In genomic region chr11:105911592-105912375, GRCm38 (mm10) we compare ENCODE assay signal across 9 mouse cellular contexts. TPM values are rescaled to one million over a fixed set of nuclear protein-coding genes. Genes with fewer than 3 reads are reported as not detected.
DNase-seq lines count a peak whose midpoint lies in the region; ATAC-seq and TF ChIP-seq lines count a peak whose summit lies in the region.
"Had no signal": no experiment of that assay in that cellular context is flagged by ENCODE, and none has a peak within 500 bp of the region (broad histone marks: within the 10 kb centered on the region; RNA-seq: fewer than 3 reads in every experiment).

No protein-coding gene starts in this region.

- no peak overlapping the region for H3K4me3 ChIP-seq in C2C12 (ENCODE audit: insufficient read depth, poor library complexity, severe bottlenecking)
- H3K4me3 ChIP-seq in lung, adult 2 months (replicated peaks; ENCODE audit: extremely low read depth, low read depth, low read length): no peak overlapping the region
- H3K4me3 ChIP-seq: stomach, embryonic 15.5 days had no signal

- no peaks in the 10 kb centered on the region for H3K79me2 ChIP-seq in C2C12 (ENCODE audit: control insufficient read depth, insufficient read depth)

- H3K4me1 ChIP-seq in lung, adult 2 months (ENCODE audit: control insufficient read depth, insufficient read depth, low read length): no peaks in the 10 kb centered on the region
- H3K4me1 ChIP-seq: stomach, embryonic 15.5 days had no signal

- peak; percentile 19 for TF ChIP-seq CTCF in C2C12 (IDR thresholded peaks at IDR 0.05; ENCODE audit: control insufficient read depth, insufficient read depth, insufficient read length)
- TF ChIP-seq CTCF in lung, adult 2 months (IDR thresholded peaks at IDR 0.05; ENCODE audit: insufficient read depth, low read length): peak; percentile 40; the same call in 1 of the 2 replicates

- no peak for TF ChIP-seq POLR2A in lung, adult 2 months (IDR thresholded peaks at IDR 0.05; ENCODE audit: borderline replicate concordance, extremely low read depth, low read depth, low read length)

- H3ac ChIP-seq in C2C12 (ENCODE audit: control insufficient read depth, insufficient read length, low read depth): no peak overlapping the region

- no peaks in the 10 kb centered on the region for H3K36me3 ChIP-seq in C2C12 (ENCODE audit: control insufficient read depth, insufficient read depth)

- no peaks in the 10 kb centered on the region for H3K79me3 ChIP-seq in C2C12 (ENCODE audit: low read depth)

- 23% methylated on average over 4 of the region's 4 CpGs for WGBS in lung, adult 2 months

- peak; percentile 79 for DNase-seq in ZHBTc4 (ENCODE audit: low read depth, low spot score)
- peak; percentile 86 for DNase-seq in layer of hippocampus, adult 11-12 months (ENCODE audit: low spot score)
- DNase-seq in lung, adult 2 months: peak; percentile 51
- DNase-seq in ovary, adult 18-20 months (ENCODE audit: low spot score): peak; percentile 23
- peak; percentile 42 to 58 for DNase-seq in thymus, postnatal 36 days

- ATAC-seq in common myeloid progenitor, adult 5-6 weeks (replicated peaks; ENCODE audit: low read depth, poor library complexity, severe bottlenecking): peak; percentile 74
- ATAC-seq in granulocyte monocyte progenitor cell, adult 5-6 weeks (replicated peaks; ENCODE audit: poor library complexity, severe bottlenecking): peak; percentile 92

- no peaks in the 10 kb centered on the region for H3K27me3 ChIP-seq in C2C12 (ENCODE audit: control insufficient read depth, insufficient read depth, insufficient read length)
- H3K27me3 ChIP-seq: stomach, embryonic 15.5 days had no signal

TF ChIP-seq in C2C12, 6 proteins besides CTCF, POLR2A, EP300 and RAD21:
- TF ChIP-seq USF1 (IDR thresholded peaks at IDR 0.05; ENCODE audit: low read depth): no peak
- TF ChIP-seq CEBPB (IDR thresholded peaks at IDR 0.05; ENCODE audit: low read depth): peak; percentile 8
TF ChIP-seq in C2C12: peak in this region for 1.

RNA-seq across cellular contexts. Expression of gene Cyb561, which starts 41.4 kb away (rescaled TPM):
- polyA plus RNA-seq in C2C12 (2012; fragmentation: generic; extraction: Trizol): 2.7 TPM
- 1.4 and 2.2 TPM in 2 replicates for total RNA-seq in common myeloid progenitor, adult 5-6 weeks (2017)
- 0.56 and 1.6 TPM in 2 replicates for total RNA-seq in granulocyte monocyte progenitor cell, adult 5-6 weeks (2014; fragmentation: Nextera tagmentation)
- total RNA-seq in granulocyte monocyte progenitor cell, adult 5-6 weeks (2017): 0.69 and 0.82 TPM in 2 replicates
- 102 and 105 TPM in 2 replicates for polyA plus RNA-seq in lung, adult 2 months (2012; rRNA removed)

RNA-seq across cellular contexts. Expression of gene Ace, which starts 56.0 kb away (rescaled TPM):
- 1.3 TPM for polyA plus RNA-seq in C2C12 (2012; fragmentation: generic; extraction: Trizol)
- total RNA-seq in common myeloid progenitor, adult 5-6 weeks (2017): 0.19 and 0.27 TPM in 2 replicates
- total RNA-seq in granulocyte monocyte progenitor cell, adult 5-6 weeks (2014; fragmentation: Nextera tagmentation): not detected in 2 replicates
- total RNA-seq in granulocyte monocyte progenitor cell, adult 5-6 weeks (2017): not detected in 2 replicates
- 704 and 832 TPM in 2 replicates for polyA plus RNA-seq in lung, adult 2 months (2012; rRNA removed)

Comparison
In these comparisons a context has a peak if more than half of its experiments do, and no peak if none do; other contexts are left out.
1. DNase-seq: peak in every context shown above with its lines; median percentile 86 in layer of hippocampus, adult 11-12 months; 79 in ZHBTc4; 51 in lung, adult 2 months; 50 in thymus, postnatal 36 days; 23 in ovary, adult 18-20 months.